Mouse (Mus musculus): ENCODE measurements around the gene Gm9837. TPM values are rescaled to one million over a fixed set of nuclear protein-coding genes. Genes with fewer than 3 reads are reported as not detected.
A peak's percentile ranks its signal among the peaks of the same experiment; 100 is the strongest.

The Gm9837 gene
- total and polyA plus RNA-seq, 2 experiments: not detected

DNA sequence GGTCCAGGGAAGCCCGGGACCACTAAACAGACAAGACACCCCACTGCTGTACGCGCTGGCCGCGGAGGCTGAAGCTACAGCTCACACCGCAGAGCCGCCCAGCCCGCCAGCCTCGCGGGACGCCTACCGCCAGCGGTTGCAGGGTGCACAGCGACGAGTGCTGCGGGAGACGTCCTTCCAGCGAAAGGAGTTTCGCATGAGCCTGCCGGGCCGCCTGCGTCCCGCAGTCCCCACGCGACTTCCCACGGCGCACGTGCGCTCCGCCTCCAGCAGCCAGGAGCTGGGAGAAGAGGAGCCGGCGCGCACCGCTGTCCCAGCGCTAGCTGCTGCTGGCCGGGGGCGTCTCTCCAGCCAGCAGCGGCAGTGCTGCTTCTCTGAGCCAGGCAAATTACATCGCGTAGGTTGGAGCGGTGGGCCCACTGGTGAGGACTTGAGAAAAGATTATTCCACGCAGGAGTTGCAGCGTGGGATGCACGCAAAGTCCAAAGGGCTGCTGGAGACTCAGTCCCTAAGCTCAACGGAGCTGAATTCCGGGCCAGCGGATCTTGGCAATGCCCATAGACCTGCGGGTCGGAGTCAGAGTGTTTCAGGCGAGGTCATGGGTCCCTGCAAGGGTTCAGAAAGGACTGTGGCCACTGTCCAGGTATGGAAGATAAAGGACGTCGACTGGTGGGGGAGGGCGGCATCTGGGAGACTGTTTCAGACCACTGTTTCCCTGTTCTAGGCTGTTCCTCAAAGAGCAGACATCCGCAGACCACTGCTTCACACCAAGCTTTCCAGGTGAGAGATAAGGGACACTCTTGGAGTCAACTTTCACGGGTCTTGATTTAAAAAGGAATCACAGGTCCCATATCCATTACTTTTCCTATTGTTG lies 6.5 kb downstream of the Gm9837 start:
- Histone ChIP-seq H3K4me1 (ENCODE audit: control insufficient read depth, insufficient read depth, low read length) (peaks cover 36% of the 10 kb centered on the region), H3K27ac (replicated peaks; ENCODE audit: insufficient read depth, low read depth, low read length) (peak overlapping the region; percentile 16; the same call in 1 of the 2 replicates), H3K4me3 (ENCODE audit: insufficient read depth, low read depth, low read length) (no peak overlapping the region), H3K27me3 (ENCODE audit: control insufficient read depth, insufficient read depth, low read length) (no peaks in the 10 kb centered on the region), H3K79me2 (ENCODE audit: control insufficient read depth, insufficient read depth, low read length) (peaks cover 22% of the 10 kb centered on the region; the same call in 1 of the 2 replicates), H3K9ac (ENCODE audit: low read depth, low read length) (no peak overlapping the region), H3K36me3 (ENCODE audit: control insufficient read depth, insufficient read depth, low read length) (peaks cover 20% of the 10 kb centered on the region)
- 50% methylated on average over 55 of the region's 55 CpGs for WGBS
- TF ChIP-seq POLR2A (IDR thresholded peaks at IDR 0.05; ENCODE audit: extremely low read depth, insufficient read depth, low read length) (no peak), CTCF (IDR thresholded peaks at IDR 0.05; ENCODE audit: low read depth, low read length) (no peak)
- DNase-seq (ENCODE audit: extremely low read depth, low read depth, low spot score): peak; percentile 87

DNA sequence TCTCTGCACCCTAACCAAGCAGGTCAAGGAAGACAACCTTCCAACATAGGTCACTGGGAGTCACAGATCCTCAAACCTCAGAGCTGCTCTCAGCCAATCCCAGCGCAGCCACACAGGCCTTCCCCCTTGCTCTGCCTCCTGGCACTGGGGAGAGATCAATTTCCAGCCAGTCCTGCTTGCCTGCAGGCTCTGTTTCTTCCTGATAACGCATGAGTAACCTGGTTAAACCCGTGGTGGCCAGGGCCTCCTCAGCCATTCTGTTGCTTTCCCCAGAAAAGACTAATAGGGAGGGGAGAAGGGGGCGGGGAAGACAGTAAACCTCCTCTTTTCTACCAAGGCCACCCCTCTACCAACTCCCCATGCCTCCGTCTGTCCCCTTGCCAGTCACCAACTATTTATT lies 8.6 kb downstream of the Gm9837 start:
- H3K4me1 ChIP-seq (ENCODE audit: control insufficient read depth, insufficient read depth, low read length): peaks cover 41% of the 10 kb centered on the region
- peak; percentile 98 for DNase-seq (ENCODE audit: extremely low read depth, low read depth, low spot score)
- no peak for TF ChIP-seq POLR2A (IDR thresholded peaks at IDR 0.05; ENCODE audit: extremely low read depth, insufficient read depth, low read length)
- TF ChIP-seq CTCF (IDR thresholded peaks at IDR 0.05; ENCODE audit: low read depth, low read length): no peak
- H3K4me3 ChIP-seq (ENCODE audit: insufficient read depth, low read depth, low read length): no peak overlapping the region
- peaks cover 34% of the 10 kb centered on the region for H3K79me2 ChIP-seq (ENCODE audit: control insufficient read depth, insufficient read depth, low read length)
- H3K9ac ChIP-seq (ENCODE audit: low read depth, low read length): no peak overlapping the region
- H3K27ac ChIP-seq (replicated peaks; ENCODE audit: insufficient read depth, low read depth, low read length): peak overlapping the region; percentile 83
- no peaks in the 10 kb centered on the region for H3K27me3 ChIP-seq (ENCODE audit: control insufficient read depth, insufficient read depth, low read length)
- WGBS: 19% methylated on average over 5 of the region's 5 CpGs
- peaks cover 16% of the 10 kb centered on the region for H3K36me3 ChIP-seq (ENCODE audit: control insufficient read depth, insufficient read depth, low read length)

DNA sequence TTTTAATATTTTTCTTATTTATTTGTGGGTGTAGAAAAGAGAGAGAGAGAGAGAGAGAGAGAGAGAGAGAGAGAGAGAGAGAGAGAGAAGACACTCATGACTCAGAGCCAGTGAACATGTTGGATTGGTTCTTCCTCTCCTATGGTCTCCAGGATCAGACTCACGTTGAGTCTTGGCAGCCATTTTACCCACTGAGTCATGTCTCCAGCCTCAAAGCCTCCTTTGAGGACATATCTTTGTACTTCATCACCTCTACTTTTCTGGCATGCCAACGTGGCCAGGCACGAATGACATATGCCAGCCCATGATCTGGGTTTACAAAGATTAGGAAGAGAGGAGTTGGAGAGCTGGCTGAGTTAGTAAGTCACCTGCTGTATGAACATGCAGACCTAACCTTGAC lies 10.1 kb downstream of the Gm9837 start:
- Histone ChIP-seq H3K4me3 (ENCODE audit: insufficient read depth, low read depth, low read length) (no peak overlapping the region), H3K27me3 (ENCODE audit: control insufficient read depth, insufficient read depth, low read length) (no peaks in the 10 kb centered on the region), H3K36me3 (ENCODE audit: control insufficient read depth, insufficient read depth, low read length) (peaks cover 10% of the 10 kb centered on the region), H3K9ac (ENCODE audit: low read depth, low read length) (no peak overlapping the region), H3K4me1 (ENCODE audit: control insufficient read depth, insufficient read depth, low read length) (peaks cover 43% of the 10 kb centered on the region), H3K27ac (replicated peaks; ENCODE audit: insufficient read depth, low read depth, low read length) (peak overlapping the region; percentile 62), H3K79me2 (ENCODE audit: control insufficient read depth, insufficient read depth, low read length) (peaks cover 34% of the 10 kb centered on the region)
- 29% methylated on average over 3 of the region's 3 CpGs for WGBS
- TF ChIP-seq CTCF (IDR thresholded peaks at IDR 0.05; ENCODE audit: low read depth, low read length) (no peak), POLR2A (IDR thresholded peaks at IDR 0.05; ENCODE audit: extremely low read depth, insufficient read depth, low read length) (no peak)
- DNase-seq (ENCODE audit: extremely low read depth, low read depth, low spot score): no peak

DNA sequence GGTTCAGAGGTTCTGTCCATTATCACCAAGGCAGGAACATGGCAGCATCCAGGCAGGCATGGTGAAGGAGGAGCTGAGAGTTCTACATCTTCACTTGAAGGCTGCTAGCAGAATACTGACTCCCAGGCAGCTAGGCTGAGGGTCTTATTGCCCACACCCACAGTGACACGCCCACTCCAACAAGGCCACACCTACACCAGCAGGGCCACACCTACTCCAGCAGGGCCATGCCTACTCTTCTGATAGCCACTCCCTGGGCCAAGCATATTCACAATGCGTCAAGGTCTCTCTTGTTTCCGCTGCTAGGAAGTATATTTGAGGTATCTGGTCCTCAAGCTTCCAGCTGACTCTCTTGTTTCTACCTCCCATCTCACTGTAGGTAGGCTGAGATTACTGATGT lies 11.3 kb downstream of the Gm9837 start:
- peak; percentile 64 for DNase-seq (ENCODE audit: extremely low read depth, low read depth, low spot score)
- no peak overlapping the region for H3K4me3 ChIP-seq (ENCODE audit: insufficient read depth, low read depth, low read length)
- peaks cover 34% of the 10 kb centered on the region for H3K79me2 ChIP-seq (ENCODE audit: control insufficient read depth, insufficient read depth, low read length)
- peaks cover 2% of the 10 kb centered on the region; the same call in 1 of the 2 replicates for H3K36me3 ChIP-seq (ENCODE audit: control insufficient read depth, insufficient read depth, low read length)
- H3K9ac ChIP-seq (ENCODE audit: low read depth, low read length): no peak overlapping the region
- H3K27me3 ChIP-seq (ENCODE audit: control insufficient read depth, insufficient read depth, low read length): no peaks in the 10 kb centered on the region
- 45% methylated on average over 3 of the region's 3 CpGs for WGBS
- peaks cover 42% of the 10 kb centered on the region for H3K4me1 ChIP-seq (ENCODE audit: control insufficient read depth, insufficient read depth, low read length)
- peak overlapping the region; percentile 20; the same call in 1 of the 2 replicates for H3K27ac ChIP-seq (replicated peaks; ENCODE audit: insufficient read depth, low read depth, low read length)
- TF ChIP-seq POLR2A (IDR thresholded peaks at IDR 0.05; ENCODE audit: extremely low read depth, insufficient read depth, low read length) (no peak), CTCF (IDR thresholded peaks at IDR 0.05; ENCODE audit: low read depth, low read length) (no peak)

DNA sequence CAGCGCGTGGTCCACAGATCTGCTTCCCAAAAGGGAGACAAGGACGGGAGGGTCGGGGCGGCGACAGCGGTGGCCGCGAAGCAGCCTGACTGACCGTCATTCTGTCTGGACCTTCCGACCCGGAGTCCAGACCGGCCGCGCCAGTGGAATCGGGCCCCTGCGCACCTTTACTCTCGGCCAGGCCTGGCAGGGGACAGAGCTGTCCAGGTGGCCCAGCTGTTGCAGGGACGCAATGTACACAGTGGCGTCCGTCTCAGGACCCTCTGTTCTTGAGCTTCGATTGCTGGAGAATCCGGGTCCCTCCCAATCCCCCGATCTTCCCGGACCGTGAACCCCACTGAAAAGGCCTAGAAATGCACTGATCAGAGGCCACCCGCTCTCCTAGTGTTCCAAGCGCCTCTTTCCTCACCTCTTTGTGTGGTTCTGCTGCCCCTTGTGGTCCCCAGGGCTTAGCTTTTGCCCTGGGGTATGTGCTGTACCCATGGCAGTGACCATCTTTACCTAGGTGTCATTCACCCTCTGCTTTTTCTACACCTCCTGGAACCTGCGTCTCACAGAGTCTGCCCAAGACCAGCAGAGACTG lies 12.8 kb downstream of the Gm9837 start:
- Histone ChIP-seq H3K27me3 (ENCODE audit: control insufficient read depth, insufficient read depth, low read length) (no peaks in the 10 kb centered on the region), H3K27ac (replicated peaks; ENCODE audit: insufficient read depth, low read depth, low read length) (peak overlapping the region; percentile 99), H3K36me3 (ENCODE audit: control insufficient read depth, insufficient read depth, low read length) (no peaks in the 10 kb centered on the region), H3K9ac (ENCODE audit: low read depth, low read length) (peak overlapping the region; percentile 99), H3K4me1 (ENCODE audit: control insufficient read depth, insufficient read depth, low read length) (peaks cover 38% of the 10 kb centered on the region), H3K79me2 (ENCODE audit: control insufficient read depth, insufficient read depth, low read length) (peaks cover 23% of the 10 kb centered on the region), H3K4me3 (ENCODE audit: insufficient read depth, low read depth, low read length) (peak overlapping the region; percentile 98)
- peak; percentile 81 for DNase-seq (ENCODE audit: extremely low read depth, low read depth, low spot score)
- 5% methylated on average over 29 of the region's 29 CpGs for WGBS
- peak; percentile 62 for TF ChIP-seq CTCF (IDR thresholded peaks at IDR 0.05; ENCODE audit: low read depth, low read length)
- no peak for TF ChIP-seq POLR2A (IDR thresholded peaks at IDR 0.05; ENCODE audit: extremely low read depth, insufficient read depth, low read length)

Measured in liver, adult 2 months (tissue).